Mouse (Mus musculus): ENCODE data around the gene Gm20683. TPM values are rescaled to one million over a fixed set of nuclear protein-coding genes. Genes with fewer than 3 reads are reported as not detected.
A peak's percentile ranks its signal among the peaks of the same experiment; 100 is the strongest.

The Gm20683 gene
- total RNA-seq, 4 experiments from 2014 or later, result 19.4 to 25.5 (median 21.2) TPM

GRCm38 (mm10) chr17:25842509-25842908 is 946 bp upstream of the Gm20683 start:
- no peak for DNase-seq (ENCODE audit: low spot score in 2 of 2)

- no peak for DNase-seq (ENCODE audit: low spot score in 2 of 2)
Measured at GRCm38 (mm10) chr17:25840519-25840918, 1.0 kb downstream of the Gm20683 start.

- no peak for DNase-seq (ENCODE audit: low spot score in 2 of 2)
Measured at GRCm38 (mm10) chr17:25839455-25840235, 1.9 kb downstream of the Gm20683 start.

GRCm38 (mm10) chr17:25838904-25839303 is 2.7 kb downstream of the Gm20683 start:
- DNase-seq (ENCODE audit: low spot score in 2 of 2), result no peak

GRCm38 (mm10) chr17:25837533-25837932 is 4.0 kb downstream of the Gm20683 start:
- no peak for DNase-seq (ENCODE audit: low spot score in 2 of 2)

GRCm38 (mm10) chr17:25837076-25837410 is 4.5 kb downstream of the Gm20683 start, which contains the start of gene Rhbdl1:
Rhbdl1 (minus strand) TSS chr17:25837295.
- peak in 1 of 2 experiments; percentile 84 for DNase-seq (ENCODE audit: low spot score in 2 of 2)

GRCm38 (mm10) chr17:25836397-25837075 is 5.0 kb downstream of the Gm20683 start:
- DNase-seq (ENCODE audit: low spot score in 2 of 2), result peak in 1 of 2 experiments; percentile 42

GRCm38 (mm10) chr17:25835816-25836215 is 5.7 kb downstream of the Gm20683 start:
- DNase-seq (ENCODE audit: low spot score in 2 of 2), result no peak

GRCm38 (mm10) chr17:25835301-25835700 is 6.3 kb downstream of the Gm20683 start:
- no peak for DNase-seq (ENCODE audit: low spot score in 2 of 2)

- no peak for DNase-seq (ENCODE audit: low spot score in 2 of 2)
Measured at GRCm38 (mm10) chr17:25834595-25835222, 6.9 kb downstream of the Gm20683 start.

GRCm38 (mm10) chr17:25833961-25834594 is 7.5 kb downstream of the Gm20683 start:
- DNase-seq (ENCODE audit: low spot score in 2 of 2), result no peak

- DNase-seq (ENCODE audit: low spot score in 2 of 2), result peak in 1 of 2 experiments; percentile 87
Measured at GRCm38 (mm10) chr17:25833291-25833663, 8.3 kb downstream of the Gm20683 start, which contains the start of gene Stub1. Stub1 (minus strand) TSS chr17:25833404.

- DNase-seq (ENCODE audit: low spot score in 2 of 2), result peak; percentile 97 to 99
Measured at GRCm38 (mm10) chr17:25832436-25833290, 8.9 kb downstream of the Gm20683 start.

- DNase-seq (ENCODE audit: low spot score in 2 of 2), result no peak
Measured at GRCm38 (mm10) chr17:25831451-25832281, 9.9 kb downstream of the Gm20683 start.

- DNase-seq (ENCODE audit: low spot score in 2 of 2), result no peak
Measured at GRCm38 (mm10) chr17:25830806-25831431, 10.6 kb downstream of the Gm20683 start.

GRCm38 (mm10) chr17:25830200-25830753 is 11.3 kb downstream of the Gm20683 start:
- DNase-seq (ENCODE audit: low spot score in 2 of 2), result no peak

GRCm38 (mm10) chr17:25829558-25830017 is 12.0 kb downstream of the Gm20683 start:
- no peak for DNase-seq (ENCODE audit: low spot score in 2 of 2)

GRCm38 (mm10) chr17:25828712-25829557 is 12.6 kb downstream of the Gm20683 start, which contains the start of gene Jmjd8:
Jmjd8 (plus strand) TSS chr17:25828867.
- peak in 1 of 2 experiments; percentile 81 for DNase-seq (ENCODE audit: low spot score in 2 of 2)
